Mouse (Mus musculus) kidney, postnatal 4 days (tissue): ENCODE measurements around the gene Fbxo41.
"Not testable (repeated sequence)": the region's sequence is repeated elsewhere in the genome, so short reads cannot be mapped to it uniquely, and the experiment has no call there.

Experiments used
- DNase-seq, 2 experiments: peaks; one replicate each; pipeline ENCODE4 v3.0.0; 2021; ENCODE audit warnings: mixed read lengths in 2 of 2

Fbxo41 gene

GRCm38 (mm10) chr6:85490252-85490651, 12.5 kb downstream of the Fbxo41 start:
- no peak for DNase-seq

GRCm38 (mm10) chr6:85489717-85490116, 13.1 kb downstream of the Fbxo41 start:
- no peak for DNase-seq

GRCm38 (mm10) chr6:85488510-85488909, 14.3 kb downstream of the Fbxo41 start:
- DNase-seq = no peak

GRCm38 (mm10) chr6:85485738-85486137, 17.1 kb downstream of the Fbxo41 start:
- DNase-seq = no peak

DNA sequence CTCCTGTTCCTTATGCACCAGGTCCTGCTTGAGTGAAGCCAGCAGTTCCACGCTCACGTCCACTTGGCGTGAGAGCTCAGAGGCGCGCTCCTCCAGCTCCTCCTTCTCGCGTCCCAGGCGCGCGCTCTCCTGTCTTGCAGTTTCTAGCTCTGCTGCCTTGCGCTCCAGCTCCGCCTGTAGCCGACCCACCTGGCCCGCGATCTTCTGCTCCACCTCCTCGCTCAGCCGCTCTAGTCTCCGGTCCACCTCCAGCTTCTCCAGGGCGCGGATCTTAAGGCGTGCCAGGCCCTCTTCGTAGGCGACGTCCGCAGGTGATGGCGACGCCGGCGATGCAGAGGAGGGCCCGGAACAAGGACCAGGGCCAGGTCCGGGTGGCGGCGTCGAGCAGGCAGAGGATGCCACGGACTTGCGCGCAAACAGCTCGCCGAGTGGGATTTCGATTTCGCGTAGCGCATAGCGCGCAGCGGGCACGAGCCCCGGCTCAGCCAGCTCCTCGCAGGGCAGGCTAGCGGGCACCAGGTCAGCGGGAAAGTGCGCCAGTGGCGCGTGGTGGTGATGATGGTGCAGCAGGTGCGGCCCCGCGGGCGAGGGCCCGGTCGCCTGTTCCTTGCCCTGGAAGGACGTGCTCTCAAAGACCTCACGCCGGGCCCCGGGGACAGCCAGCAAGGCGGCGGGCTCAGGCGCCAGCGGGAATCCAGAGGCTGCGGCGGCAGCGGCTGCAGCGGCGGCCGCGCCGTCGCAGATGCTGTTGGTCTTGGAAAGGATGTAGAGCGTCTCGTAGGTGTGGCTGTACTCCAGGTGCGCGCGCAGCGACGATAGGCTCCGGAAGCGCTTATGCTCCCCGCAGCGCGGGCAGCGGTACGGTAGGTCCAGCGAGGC, 18.7 kb downstream of the Fbxo41 start:
- DNase-seq = peak; percentile 14 to 32

DNA sequence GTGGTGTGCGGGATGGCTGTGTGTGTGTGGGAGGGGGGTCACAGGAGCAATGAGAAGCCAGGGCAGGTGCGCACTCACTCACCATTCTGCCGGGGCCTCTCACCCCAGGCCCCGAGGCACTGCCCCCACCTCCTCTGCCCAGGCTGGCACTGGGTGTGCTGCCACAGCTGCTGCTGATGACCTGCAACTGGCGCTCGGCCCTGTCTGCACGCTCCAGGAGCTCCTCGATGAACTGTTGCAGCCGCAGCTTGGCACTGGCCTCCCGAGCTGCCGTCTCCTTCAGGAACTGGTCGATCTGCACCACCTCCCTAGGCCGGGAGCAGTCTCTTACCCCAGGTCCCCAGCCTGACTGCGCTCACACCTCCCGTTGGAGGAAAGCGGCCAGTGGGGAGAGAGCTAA, 22.1 kb downstream of the Fbxo41 start:
- peak; percentile 66 to 74 for DNase-seq

GRCm38 (mm10) chr6:85479979-85480378, 22.8 kb downstream of the Fbxo41 start:
- DNase-seq = no peak

GRCm38 (mm10) chr6:85478416-85478815, 24.4 kb downstream of the Fbxo41 start:
- DNase-seq = no peak

- DNase-seq = peak; percentile 60 to 67
Observed at GRCm38 (mm10) chr6:85477366-85477917, 25.4 kb downstream of the Fbxo41 start.

DNA sequence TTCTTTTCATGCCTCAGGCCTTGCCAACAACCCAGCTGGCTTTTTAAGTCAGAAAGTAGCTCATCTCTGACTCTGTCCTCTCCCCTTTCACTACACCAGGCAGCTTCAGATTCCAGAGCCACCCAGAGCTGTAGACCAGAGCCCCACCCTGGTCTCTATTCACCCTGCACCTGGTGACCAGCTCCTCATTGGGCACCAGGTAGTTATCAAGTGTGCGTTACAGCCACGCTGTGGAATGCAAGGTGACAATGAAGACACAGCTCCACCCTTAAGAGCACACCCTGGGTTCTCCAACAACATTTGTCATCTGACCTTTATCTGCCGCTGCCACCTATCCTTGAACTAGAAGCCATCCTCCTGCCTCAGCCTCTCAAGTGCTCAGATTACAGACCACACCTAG, 27.2 kb downstream of the Fbxo41 start:
- no peak for DNase-seq

DNA sequence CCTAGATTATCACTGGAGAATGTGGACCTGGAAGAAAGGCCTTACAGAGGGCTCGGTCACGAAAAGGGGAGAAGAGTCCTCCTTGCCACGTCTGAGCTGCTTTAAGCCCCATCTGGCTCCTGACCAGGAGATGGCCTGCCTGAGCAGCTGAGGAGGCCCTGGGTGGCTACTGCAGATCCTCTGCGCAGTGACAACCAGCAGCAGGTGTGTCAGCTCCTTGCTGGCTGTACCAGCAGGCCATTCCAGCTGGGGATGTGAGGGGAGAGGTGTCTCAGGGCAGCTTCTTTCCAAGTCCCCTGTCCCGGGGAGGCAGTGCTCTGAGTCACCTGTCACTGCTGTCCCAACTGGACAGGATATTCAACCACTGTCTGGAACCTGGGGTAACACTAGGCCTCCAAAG, 30.3 kb downstream of the Fbxo41 start:
- no peak for DNase-seq

DNA sequence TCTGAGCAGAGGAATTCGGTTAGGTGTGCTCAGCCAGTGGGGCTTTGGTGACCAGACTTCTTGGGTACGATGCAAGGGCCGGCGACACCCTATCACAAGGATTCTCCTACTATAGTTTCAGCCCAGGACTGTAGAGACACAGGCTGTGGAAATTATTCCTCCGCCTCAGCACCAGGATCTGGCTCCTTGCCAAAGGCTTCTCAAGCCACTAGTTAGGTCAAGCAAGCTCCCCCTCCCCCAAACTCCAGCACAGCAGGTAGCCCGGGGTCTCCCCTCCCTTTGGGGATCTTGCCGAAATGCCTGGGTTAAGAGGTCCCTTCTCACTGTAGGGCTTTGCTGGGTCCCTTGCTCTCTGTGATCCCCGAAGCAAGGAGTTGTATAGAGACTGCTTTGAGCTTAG, 30.8 kb downstream of the Fbxo41 start:
- DNase-seq = peak in 1 of 2 experiments; percentile 31

- DNase-seq = no peak
Observed at GRCm38 (mm10) chr6:85469660-85470430, 32.9 kb downstream of the Fbxo41 start.

GRCm38 (mm10) chr6:85465381-85465780, 37.4 kb downstream of the Fbxo41 start:
- DNase-seq = no peak

DNA sequence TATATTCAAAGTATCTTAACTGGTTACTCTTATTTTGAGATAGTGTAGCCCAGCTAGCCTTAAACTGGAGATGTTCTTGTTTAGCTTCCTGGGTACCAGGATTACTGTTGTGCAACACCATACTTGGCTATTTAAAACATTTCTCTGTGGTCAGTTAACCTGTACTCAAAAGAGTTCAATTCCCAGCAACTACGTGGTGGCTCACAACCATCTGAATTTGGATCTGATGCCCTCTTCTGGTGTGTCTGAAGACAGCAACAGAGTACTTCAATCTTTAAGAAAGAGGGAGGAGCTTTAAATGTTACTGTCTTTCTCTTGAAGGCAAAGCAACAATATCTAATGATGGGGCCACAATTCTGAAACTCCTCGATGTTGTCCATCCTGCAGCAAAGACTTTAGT, 43.2 kb downstream of the Fbxo41 start:
- DNase-seq = no peak

- DNase-seq = peak in 1 of 2 experiments; percentile 24
Observed at GRCm38 (mm10) chr6:85452816-85453215, 50.0 kb downstream of the Fbxo41 start.

DNA sequence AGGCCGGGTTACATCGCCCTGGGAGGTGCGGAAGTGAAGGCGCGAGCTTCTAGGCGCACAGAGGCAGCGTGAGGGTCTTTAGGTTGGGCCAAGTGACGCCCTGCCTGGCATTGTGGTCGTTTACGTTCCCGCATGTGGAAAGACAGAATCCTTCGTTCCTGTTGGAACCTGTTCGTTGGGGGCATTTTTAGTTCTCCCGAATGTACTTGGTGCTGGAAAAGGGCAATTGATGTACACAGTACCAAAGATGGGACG, 50.5 kb downstream of the Fbxo41 start:
- no peak for DNase-seq

DNA sequence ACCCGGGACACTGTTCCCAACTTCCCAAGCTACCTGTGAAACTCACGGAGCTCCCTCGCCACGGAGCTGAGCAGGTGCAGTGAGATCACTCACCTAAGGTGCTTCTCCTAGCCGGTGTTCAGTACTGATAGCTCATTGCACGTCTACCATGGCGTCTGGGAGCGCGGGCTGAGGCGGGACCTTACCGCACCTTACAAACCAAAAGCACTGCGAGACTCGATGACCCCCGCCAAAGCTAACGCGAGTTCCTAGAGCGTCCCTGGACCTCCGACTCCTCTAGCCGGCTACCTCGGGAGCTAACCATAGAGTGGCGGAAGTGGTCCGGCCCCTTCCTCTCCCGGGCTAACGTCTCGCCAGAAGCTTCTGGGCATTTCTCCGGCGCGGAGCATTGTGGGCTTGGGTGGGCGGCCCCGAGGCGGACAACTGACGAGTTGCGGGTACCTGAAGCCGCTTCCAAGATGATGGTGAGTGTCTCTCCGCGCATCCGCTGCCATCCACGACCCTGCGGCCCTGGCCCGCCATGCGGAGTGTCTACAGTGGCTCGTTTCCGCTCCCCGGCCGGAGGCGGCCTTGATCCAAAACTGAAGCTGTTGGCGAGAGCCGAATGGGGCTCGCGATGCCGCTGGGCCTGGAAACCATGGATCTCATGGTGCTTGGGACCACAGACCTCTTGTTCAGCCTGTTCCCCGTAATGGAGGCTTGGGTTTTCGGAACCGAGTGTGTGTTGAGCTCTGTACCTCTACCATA, 51.0 kb downstream of the Fbxo41 start, which contains the start of gene Pradc1:
Pradc1 (minus strand) TSS at position 307 of the 747 bp plus-strand sequence.
- peak; percentile 98 to 99 for DNase-seq

DNA sequence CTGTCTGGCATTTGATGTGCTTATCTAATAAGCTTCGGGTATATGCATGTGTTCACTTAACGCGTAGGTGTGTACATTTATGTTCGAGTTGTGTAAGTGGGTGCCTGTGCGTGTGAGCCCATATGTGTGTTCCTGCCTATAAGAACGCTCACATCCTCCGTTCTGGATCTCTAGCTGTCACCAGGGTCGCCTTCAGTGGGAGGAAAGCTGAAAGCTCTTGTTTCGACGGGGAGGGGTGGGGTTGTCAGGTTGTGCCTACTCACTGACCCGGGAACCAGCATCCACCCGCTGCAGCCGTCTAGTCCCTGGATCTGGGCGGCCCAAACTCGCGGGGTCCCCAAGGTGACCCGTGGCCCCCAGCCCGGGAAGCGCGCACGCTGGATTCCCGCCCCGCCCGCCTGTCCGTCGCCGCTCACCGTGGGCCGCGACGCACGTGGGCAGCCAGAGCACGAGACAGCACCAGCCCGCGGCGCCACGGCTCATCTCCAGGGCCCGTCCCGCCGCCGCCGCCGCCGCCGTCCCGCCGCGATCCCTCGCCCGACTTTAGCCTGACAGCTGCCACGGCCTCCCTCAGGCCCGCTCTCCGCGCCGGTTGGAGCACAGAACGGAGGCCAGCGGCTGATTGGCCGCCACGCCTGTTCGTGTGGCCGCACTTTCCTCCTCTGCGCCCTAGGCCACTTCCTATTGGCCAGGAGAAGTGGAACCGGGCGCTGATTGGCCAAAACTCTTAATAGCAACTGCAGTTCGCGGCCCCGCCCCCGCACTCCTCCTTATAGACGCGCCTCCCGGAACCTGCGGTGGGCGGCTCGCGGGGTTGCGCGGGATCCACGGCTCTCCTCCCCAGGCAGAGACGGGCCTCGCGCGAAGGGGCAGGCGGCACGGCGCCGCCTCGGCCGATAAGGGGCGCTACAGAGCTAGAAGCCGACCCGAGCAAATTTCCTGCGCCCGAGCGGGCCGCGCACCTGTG, 51.8 kb downstream of the Fbxo41 start, which contains the start of gene Cct7:
Cct7 (plus strand) TSS at position 818 of the 967 bp plus-strand sequence.
- DNase-seq = peak; percentile 99 to 100

GRCm38 (mm10) chr6:85450140-85450539, 52.7 kb downstream of the Fbxo41 start:
- not testable (repeated sequence) for DNase-seq

DNA sequence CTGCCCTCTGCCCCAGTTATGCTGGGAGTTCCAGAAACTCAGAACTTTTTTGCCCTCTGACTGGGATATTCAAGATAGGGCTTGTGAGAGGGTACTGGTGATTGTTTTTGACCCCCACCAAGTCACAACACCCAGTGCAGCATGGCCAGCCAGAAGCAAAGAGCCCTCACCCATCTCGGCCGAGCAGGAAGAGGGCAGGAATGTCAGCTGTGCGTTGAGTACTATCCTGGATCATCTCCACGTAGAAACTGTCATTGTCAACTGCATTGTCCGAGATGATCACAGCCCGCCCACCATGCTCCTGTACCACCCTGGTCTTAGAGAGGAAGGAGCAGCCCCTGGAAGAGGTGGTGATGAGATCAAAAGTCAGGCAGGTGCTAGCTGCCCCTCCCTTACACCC, 55.4 kb downstream of the Fbxo41 start:
- no peak for DNase-seq

DNA sequence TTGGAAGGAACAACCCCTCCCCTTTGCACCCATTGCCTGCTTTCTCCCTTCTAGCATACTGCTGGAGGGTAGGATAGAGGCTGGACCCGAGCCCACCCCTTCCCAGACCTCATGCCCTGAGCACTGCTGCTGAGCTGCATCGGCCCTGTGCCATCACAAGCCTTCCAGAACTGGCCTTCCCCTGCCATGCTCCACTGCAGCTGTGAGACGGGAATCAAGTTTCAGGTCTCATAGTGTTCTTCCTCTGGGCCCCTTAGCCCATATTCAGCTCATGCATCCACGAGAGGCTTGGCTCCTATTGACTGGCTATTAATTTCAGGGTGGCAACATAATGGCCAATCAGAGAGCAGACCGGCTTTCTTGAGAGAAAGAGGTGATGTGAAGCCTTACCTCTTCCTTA, 57.5 kb downstream of the Fbxo41 start:
- peak; percentile 16 to 43 for DNase-seq
